Comparison of ENCODE assay signal across 8 mouse cellular contexts in genomic region chr12:52847830-52848518, GRCm38 (mm10).
DNase-seq lines count a peak whose midpoint lies in the region; ATAC-seq and TF ChIP-seq lines count a peak whose summit lies in the region.

No protein-coding gene starts in this region.

- intact Hi-C loops in left cerebral cortex, postnatal 36 days (cut with DNase I): no loop called here

- peak; percentile 15 for DNase-seq in lung, postnatal 0 days (ENCODE audit: low spot score)
- no peak for DNase-seq in lung, postnatal 36 days
- peak; percentile 75 for DNase-seq in heart, embryonic 10.5 days (ENCODE audit: low spot score)
- peak; percentile 63 to 73 for DNase-seq in kidney, postnatal 4 days
- no peak for DNase-seq in cerebellum, postnatal 14 days
- DNase-seq in left cerebral cortex, postnatal 36 days (ENCODE audit: low spot score in 2 of 2): no peak
- no peak for DNase-seq in layer of hippocampus, adult 9-10 months (ENCODE audit: low spot score)

- H3K4me3 ChIP-seq in lung, postnatal 0 days (ENCODE audit: low read depth, low read length): no peak overlapping the region
- peak overlapping the region; percentile 31 for H3K4me3 ChIP-seq in heart, embryonic 10.5 days
- H3K4me3 ChIP-seq in neural tube, embryonic 13.5 days: no peak overlapping the region

- H3K9me3 ChIP-seq in lung, postnatal 0 days (ENCODE audit: low read length): no peaks in the 10 kb centered on the region
- no peaks in the 10 kb centered on the region for H3K9me3 ChIP-seq in heart, embryonic 10.5 days
- no peaks in the 10 kb centered on the region for H3K9me3 ChIP-seq in neural tube, embryonic 13.5 days

- H3K36me3 ChIP-seq in lung, postnatal 0 days (ENCODE audit: insufficient read depth, low read length): no peaks in the 10 kb centered on the region
- no peaks in the 10 kb centered on the region for H3K36me3 ChIP-seq in heart, embryonic 10.5 days
- no peaks in the 10 kb centered on the region for H3K36me3 ChIP-seq in neural tube, embryonic 13.5 days

- no peak overlapping the region for H3K9ac ChIP-seq in lung, postnatal 0 days (replicated peaks; ENCODE audit: low read depth)
- no peak overlapping the region for H3K9ac ChIP-seq in neural tube, embryonic 13.5 days

- no peaks in the 10 kb centered on the region for H3K27me3 ChIP-seq in lung, postnatal 0 days (replicated peaks; ENCODE audit: insufficient read depth, low read length)
- no peaks in the 10 kb centered on the region for H3K27me3 ChIP-seq in heart, embryonic 10.5 days (ENCODE audit: insufficient read depth, poor library complexity, severe bottlenecking)
- no peaks in the 10 kb centered on the region for H3K27me3 ChIP-seq in neural tube, embryonic 13.5 days

- no peak overlapping the region for H3K4me2 ChIP-seq in lung, postnatal 0 days (replicated peaks; ENCODE audit: low read depth, low read length)
- no peak overlapping the region for H3K4me2 ChIP-seq in neural tube, embryonic 13.5 days

- ATAC-seq in lung, postnatal 0 days: peak; percentile 41
- peak; percentile 88 for ATAC-seq in neural tube, embryonic 13.5 days (ENCODE audit: low read depth)

- H3K4me1 ChIP-seq in lung, postnatal 0 days (ENCODE audit: insufficient read depth, low read depth, low read length): no peaks in the 10 kb centered on the region
- peaks cover 38% of the 10 kb centered on the region for H3K4me1 ChIP-seq in heart, embryonic 10.5 days
- H3K4me1 ChIP-seq in neural tube, embryonic 13.5 days (replicated peaks): peaks cover 36% of the 10 kb centered on the region

- no peak overlapping the region for H3K27ac ChIP-seq in lung, postnatal 0 days (ENCODE audit: low read length)
- H3K27ac ChIP-seq in heart, embryonic 10.5 days: peak overlapping the region; percentile 69; the same call in 1 of the 2 replicates
- H3K27ac ChIP-seq in neural tube, embryonic 13.5 days (replicated peaks): peak overlapping the region; percentile 49

- WGBS in lung, postnatal 0 days: 46% methylated on average over 14 of the region's 14 CpGs
- WGBS in heart, embryonic 10.5 days: 54% methylated on average over 14 of the region's 14 CpGs
- WGBS in neural tube, embryonic 13.5 days: 44% methylated on average over 13 of the region's 14 CpGs

- TF ChIP-seq CTCF in lung, postnatal 0 days (IDR thresholded peaks at IDR 0.05): no peak

- TF ChIP-seq EP300 in lung, postnatal 0 days (IDR thresholded peaks at IDR 0.05): no peak

Comparison
In these comparisons a context has a peak if more than half of its experiments do, and no peak if none do; other contexts are left out.
1. DNase-seq: peak in lung, postnatal 0 days (single experiment), heart, embryonic 10.5 days (single experiment) and kidney, postnatal 4 days (2 of 2); none in lung, postnatal 36 days (single experiment), cerebellum, postnatal 14 days (0 of 2), left cerebral cortex, postnatal 36 days (0 of 2) and layer of hippocampus, adult 9-10 months (single experiment).